In genomic region chr19:11537336-11537735, GRCm38 (mm10) we compare ENCODE assay signal across 8 mouse cellular contexts. TPM values are rescaled to one million over a fixed set of nuclear protein-coding genes. Genes with fewer than 3 reads are reported as not detected.
A peak's percentile ranks its signal among the peaks of the same experiment; 100 is the strongest.
DNase-seq lines count a peak whose midpoint lies in the region; ATAC-seq and TF ChIP-seq lines count a peak whose summit lies in the region.
"Had no signal": no experiment of that assay in that cellular context is flagged by ENCODE, and none has a peak within 500 bp of the region (broad histone marks: within the 10 kb centered on the region; RNA-seq: fewer than 3 reads in every experiment).

No protein-coding gene starts in this region.

- 0 out of 2 replicates have a peak, but pooled peaks cover 4% of the 10 kb centered on the region for H3K4me1 ChIP-seq in liver, embryonic 12.5 days
- H3K4me1 ChIP-seq in lung, embryonic 14.5 days (ENCODE audit: insufficient read depth), result no peaks in the 10 kb centered on the region

- H3K9ac ChIP-seq in liver, embryonic 12.5 days, result no peak overlapping the region
- no peak overlapping the region for H3K9ac ChIP-seq in lung, embryonic 14.5 days

- DNase-seq in liver (peak; percentile 11), ZHBTc4 (ENCODE audit: low read depth, low spot score) (peak; percentile 53)
- DNase-seq in forelimb bud, embryonic 11.5 days (ENCODE audit: low read depth, low spot score), result peak; percentile 26
- DNase-seq in lung, embryonic 14.5 days, result peak; percentile 14
- DNase-seq in right cerebral cortex, postnatal 36 days (ENCODE audit: low spot score in 2 of 2), result no peak
- no peak for DNase-seq in layer of hippocampus, adult 9-11 months

- no peak for ATAC-seq in liver, embryonic 12.5 days
- ATAC-seq in lung, embryonic 14.5 days (ENCODE audit: insufficient read depth), result no peak; the same call in 1 of the 2 replicates

- WGBS in liver, embryonic 12.5 days (ENCODE audit: insufficient replicate concordance), result 12% methylated on average over 2 of the region's 2 CpGs
- WGBS in lung, embryonic 14.5 days, result 18% methylated on average over 2 of the region's 2 CpGs

- no peaks in the 10 kb centered on the region for H3K36me3 ChIP-seq in liver, embryonic 12.5 days
- no peaks in the 10 kb centered on the region for H3K36me3 ChIP-seq in lung, embryonic 14.5 days (ENCODE audit: insufficient read depth)

- no peak overlapping the region for H3K4me3 ChIP-seq in liver, embryonic 12.5 days
- no peak overlapping the region for H3K4me3 ChIP-seq in lung, embryonic 14.5 days (ENCODE audit: low read depth, low read length)

- no peak for TF ChIP-seq CTCF in lung, embryonic 14.5 days (IDR thresholded peaks at IDR 0.05; ENCODE audit: low read depth)

- H3K9me3 ChIP-seq in liver, embryonic 12.5 days (replicated peaks), result no peaks in the 10 kb centered on the region
- H3K9me3 ChIP-seq in lung, embryonic 14.5 days (ENCODE audit: low read depth, low read length), result no peaks in the 10 kb centered on the region

- H3K4me2 ChIP-seq in liver, embryonic 12.5 days, result no peak overlapping the region
- H3K4me2 ChIP-seq in lung, embryonic 14.5 days, result no peak overlapping the region

- no peaks in the 10 kb centered on the region for H3K27me3 ChIP-seq in liver, embryonic 12.5 days (replicated peaks)
- H3K27me3 ChIP-seq in lung, embryonic 14.5 days (ENCODE audit: insufficient read depth, low read length), result no peaks in the 10 kb centered on the region

- H3K27ac ChIP-seq in liver, embryonic 12.5 days, result no peak overlapping the region
- no peak overlapping the region for H3K27ac ChIP-seq in lung, embryonic 14.5 days (ENCODE audit: low read depth)

RNA-seq across cellular contexts. Expression of gene Ms4a4d, which starts 0.7 kb away (rescaled TPM):
- polyA plus RNA-seq in liver, embryonic 12.5 days (2016; fragmentation: Nextera tagmentation; extraction: Ambion mirVana), result 0.31 and 0.38 TPM in 2 replicates
- polyA plus RNA-seq in lung, embryonic 14.5 days (2014; fragmentation: Nextera tagmentation; extraction: Ambion mirVana), result 1.1 and 2.1 TPM in 2 replicates

RNA-seq across cellular contexts. Expression of gene Ms4a6b, which starts 21.0 kb away (rescaled TPM):
- 1.3 and 2.1 TPM in 2 replicates for polyA plus RNA-seq in liver, embryonic 12.5 days (2016; fragmentation: Nextera tagmentation; extraction: Ambion mirVana)
- polyA plus RNA-seq in lung, embryonic 14.5 days (2014; fragmentation: Nextera tagmentation; extraction: Ambion mirVana), result 5.2 and 6.1 TPM in 2 replicates

RNA-seq across cellular contexts. Expression of gene Gm8369, which starts 51.6 kb away (rescaled TPM):
- polyA plus RNA-seq in liver, embryonic 12.5 days (2016; fragmentation: Nextera tagmentation; extraction: Ambion mirVana), result not detected in 2 replicates
- polyA plus RNA-seq in lung, embryonic 14.5 days (2014; fragmentation: Nextera tagmentation; extraction: Ambion mirVana), result not detected in 2 replicates
- polyA plus RNA-seq: heart, embryonic 14.5 days had no signal

Comparison
In these comparisons a context has a peak if more than half of its experiments do, and no peak if none do; other contexts are left out.
1. DNase-seq: peak in liver (single experiment), ZHBTc4 (single experiment), forelimb bud, embryonic 11.5 days (single experiment) and lung, embryonic 14.5 days (single experiment); none in right cerebral cortex, postnatal 36 days (0 of 2) and layer of hippocampus, adult 9-11 months (single experiment).